Comparison of ENCODE assay signal across 8 mouse cellular contexts in the genomic region with DNA sequence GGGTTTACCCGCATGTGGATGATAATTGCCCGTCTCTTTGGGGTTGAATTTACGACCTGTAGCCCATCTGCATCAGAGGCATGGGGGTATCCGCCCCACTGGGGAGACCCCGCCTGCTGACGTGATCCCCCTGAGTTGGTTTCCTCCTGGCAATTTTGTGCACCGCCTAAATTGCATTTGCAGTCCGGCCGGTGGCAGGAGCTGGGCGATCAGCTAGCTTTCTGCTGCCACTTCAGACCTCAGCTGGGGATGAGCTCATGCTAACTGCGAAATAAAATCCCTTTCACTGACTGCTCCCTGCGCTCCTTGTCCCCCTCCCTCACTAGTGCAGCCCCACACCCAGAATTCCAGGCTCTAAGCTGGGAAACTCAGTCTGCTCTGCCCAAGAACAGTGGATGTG. TPM values are rescaled to one million over a fixed set of nuclear protein-coding genes. Genes with fewer than 3 reads are reported as not detected.
DNase-seq lines count a peak whose midpoint lies in the region; ATAC-seq and TF ChIP-seq lines count a peak whose summit lies in the region.

No protein-coding gene starts in this region.

- H3K27ac ChIP-seq in heart, embryonic 14.5 days (replicated peaks in 1 of 2; ENCODE audit: control insufficient read depth in 1 of 2, insufficient read depth in 1 of 2, low read depth in 2 of 2, low read length in 2 of 2), result no peak overlapping the region
- H3K27ac ChIP-seq in heart, embryonic 10.5 days, result no peak overlapping the region
- H3K27ac ChIP-seq in forebrain, embryonic 16.5 days (ENCODE audit: low read length), result no peak overlapping the region
- peak overlapping the region; percentile 94 for H3K27ac ChIP-seq in left cerebral cortex, adult 2 months
- H3K27ac ChIP-seq in neural tube, embryonic 15.5 days (replicated peaks), result peak overlapping the region; percentile 91

- H3K4me2 ChIP-seq in heart, embryonic 14.5 days (ENCODE audit: low read length), result peak overlapping the region; percentile 17; the same call in 1 of the 2 replicates
- H3K4me2 ChIP-seq in forebrain, embryonic 16.5 days (ENCODE audit: low read length), result peak overlapping the region; percentile 94
- peak overlapping the region; percentile 75 for H3K4me2 ChIP-seq in neural tube, embryonic 15.5 days

- no peak for TF ChIP-seq CTCF in left cerebral cortex, adult 2 months (IDR thresholded peaks at IDR 0.05)

- no peaks in the 10 kb centered on the region for H3K9me3 ChIP-seq in heart, embryonic 14.5 days (ENCODE audit: control insufficient read depth, low read length)
- H3K9me3 ChIP-seq in heart, embryonic 10.5 days, result no peaks in the 10 kb centered on the region
- no peaks in the 10 kb centered on the region for H3K9me3 ChIP-seq in forebrain, embryonic 16.5 days (ENCODE audit: control insufficient read depth, low read length)
- H3K9me3 ChIP-seq in neural tube, embryonic 15.5 days (replicated peaks), result no peaks in the 10 kb centered on the region

- no peaks in the 10 kb centered on the region for H3K36me3 ChIP-seq in heart, embryonic 14.5 days (ENCODE audit: control insufficient read depth, insufficient read depth, low read length)
- no peaks in the 10 kb centered on the region for H3K36me3 ChIP-seq in heart, embryonic 10.5 days
- no peaks in the 10 kb centered on the region for H3K36me3 ChIP-seq in forebrain, embryonic 16.5 days (ENCODE audit: control insufficient read depth, insufficient read depth)
- H3K36me3 ChIP-seq in neural tube, embryonic 15.5 days, result no peaks in the 10 kb centered on the region

- intact Hi-C loops in left cerebral cortex, adult 2 months (cut with DNase I), result loop anchor here (2.0 to 5.0 kb wide), 4 partner anchors 725 to 1545 kb away; no protein-coding TSS in a partner anchor

- no peak overlapping the region for H3K9ac ChIP-seq in heart, embryonic 14.5 days (ENCODE audit: low read length)
- H3K9ac ChIP-seq in forebrain, embryonic 16.5 days (replicated peaks; ENCODE audit: low read depth, low read length), result peak overlapping the region; percentile 59
- peak overlapping the region; percentile 78 for H3K9ac ChIP-seq in neural tube, embryonic 15.5 days (replicated peaks)

- H3K4me1 ChIP-seq in heart, embryonic 14.5 days (ENCODE audit: control insufficient read depth in 2 of 2, insufficient read depth in 2 of 2, low read length in 2 of 2), result no peaks in the 10 kb centered on the region
- peaks cover 11% of the 10 kb centered on the region for H3K4me1 ChIP-seq in heart, embryonic 10.5 days
- H3K4me1 ChIP-seq in forebrain, embryonic 16.5 days (replicated peaks; ENCODE audit: control insufficient read depth, insufficient read depth, low read length), result peaks cover 21% of the 10 kb centered on the region
- peaks cover 28% of the 10 kb centered on the region for H3K4me1 ChIP-seq in neural tube, embryonic 15.5 days

- no peak for ATAC-seq in heart, embryonic 14.5 days (ENCODE audit: insufficient number of reproducible peaks, insufficient read depth, low FRiP score, low read depth)
- no peak for ATAC-seq in forebrain, embryonic 16.5 days
- 0 out of 2 replicates have a peak, but pooled peaks have one; percentile 6 for ATAC-seq in neural tube, embryonic 15.5 days (ENCODE audit: low FRiP score)

- WGBS in heart, embryonic 14.5 days, result 3% methylated on average over 12 of the region's 12 CpGs
- WGBS in heart, embryonic 10.5 days, result 3% methylated on average over 12 of the region's 12 CpGs
- WGBS in forebrain, embryonic 16.5 days, result 1% methylated on average over 12 of the region's 12 CpGs
- under 1% methylated on average over 12 of the region's 12 CpGs for WGBS in neural tube, embryonic 15.5 days

- H3K4me3 ChIP-seq in heart, embryonic 14.5 days (ENCODE audit: control insufficient read depth in 1 of 2, insufficient read depth in 1 of 2, low read depth in 1 of 2, low read length in 2 of 2), result no peak overlapping the region
- no peak overlapping the region for H3K4me3 ChIP-seq in heart, embryonic 10.5 days
- H3K4me3 ChIP-seq in forebrain, embryonic 16.5 days (replicated peaks; ENCODE audit: low read length), result peak overlapping the region; percentile 76
- peak overlapping the region; percentile 56 for H3K4me3 ChIP-seq in left cerebral cortex, adult 2 months
- H3K4me3 ChIP-seq in neural tube, embryonic 15.5 days (replicated peaks), result peak overlapping the region; percentile 81

- no peak for DNase-seq in heart, embryonic 10.5 days (ENCODE audit: low spot score)
- DNase-seq in left cerebral cortex, adult 2 months (ENCODE audit: extremely low spot score in 1 of 2, low spot score in 2 of 2), result peak; percentile 45
- DNase-seq in liver, result no peak
- no peak for DNase-seq in urinary bladder, adult 2 months (ENCODE audit: low spot score)
- no peak for DNase-seq in ovary, adult 18-20 months (ENCODE audit: low spot score)

- peaks cover 54% of the 10 kb centered on the region for H3K27me3 ChIP-seq in heart, embryonic 14.5 days (ENCODE audit: control insufficient read depth, insufficient read depth, low read length)
- H3K27me3 ChIP-seq in heart, embryonic 10.5 days (ENCODE audit: insufficient read depth, poor library complexity, severe bottlenecking), result peaks cover 54% of the 10 kb centered on the region
- H3K27me3 ChIP-seq in forebrain, embryonic 16.5 days (replicated peaks; ENCODE audit: control insufficient read depth, insufficient read depth, low read length), result 0 out of 2 replicates have a peak, but pooled peaks cover 13% of the 10 kb centered on the region
- 0 out of 2 replicates have a peak, but pooled peaks cover 3% of the 10 kb centered on the region for H3K27me3 ChIP-seq in neural tube, embryonic 15.5 days (replicated peaks)

RNA-seq across cellular contexts. Expression of gene Grm7, which starts 1.5 kb away (rescaled TPM):
- 0.63 and 0.73 TPM in 2 replicates for polyA plus RNA-seq in heart, embryonic 14.5 days (2014; fragmentation: Nextera tagmentation; extraction: Ambion mirVana)
- polyA plus RNA-seq in heart, embryonic 10.5 days (2016; fragmentation: Nextera tagmentation; extraction: Ambion mirVana), result 0.21 and 0.41 TPM in 2 replicates
- 9.4 and 17.3 TPM in 2 replicates for polyA plus RNA-seq in forebrain, embryonic 16.5 days (2015; fragmentation: Nextera tagmentation; extraction: Ambion mirVana)
- total RNA-seq in left cerebral cortex, adult 2 months (2021), result 10 to 100 TPM; 83.2 to 84.2 TPM
- 41.9 and 48.7 TPM in 2 replicates for polyA plus RNA-seq in neural tube, embryonic 15.5 days (2015; fragmentation: Nextera tagmentation; extraction: Ambion mirVana)
- polyA plus RNA-seq in urinary bladder, adult 2 months (2012; rRNA removed), result 0.32 and 0.62 TPM in 2 replicates

Comparison
In these comparisons a context has a peak if more than half of its experiments do, and no peak if none do; other contexts are left out.
1. H3K27ac ChIP-seq: peak in left cerebral cortex, adult 2 months (single experiment) and neural tube, embryonic 15.5 days (single experiment); none in heart, embryonic 14.5 days (0 of 2), heart, embryonic 10.5 days (single experiment) and forebrain, embryonic 16.5 days (single experiment).
2. H3K4me2 ChIP-seq: peak in every context shown above with its lines; median percentile 94 in forebrain, embryonic 16.5 days; 75 in neural tube, embryonic 15.5 days; 17 in heart, embryonic 14.5 days.
3. H3K4me3 ChIP-seq: peak in forebrain, embryonic 16.5 days (single experiment), left cerebral cortex, adult 2 months (single experiment) and neural tube, embryonic 15.5 days (single experiment); none in heart, embryonic 14.5 days (0 of 2) and heart, embryonic 10.5 days (single experiment).
4. DNase-seq: peak in left cerebral cortex, adult 2 months (2 of 2); none in heart, embryonic 10.5 days (single experiment), liver (single experiment), urinary bladder, adult 2 months (single experiment) and ovary, adult 18-20 months (single experiment).